Mouse (Mus musculus): ENCODE measurements at regions not wholly inside any gene's neighbourhood (a gene's known extent, or its start where the extent isn't known, plus 50 kb on each side); places are given as distances from the start of the nearest gene placed in this dataset.

DNA sequence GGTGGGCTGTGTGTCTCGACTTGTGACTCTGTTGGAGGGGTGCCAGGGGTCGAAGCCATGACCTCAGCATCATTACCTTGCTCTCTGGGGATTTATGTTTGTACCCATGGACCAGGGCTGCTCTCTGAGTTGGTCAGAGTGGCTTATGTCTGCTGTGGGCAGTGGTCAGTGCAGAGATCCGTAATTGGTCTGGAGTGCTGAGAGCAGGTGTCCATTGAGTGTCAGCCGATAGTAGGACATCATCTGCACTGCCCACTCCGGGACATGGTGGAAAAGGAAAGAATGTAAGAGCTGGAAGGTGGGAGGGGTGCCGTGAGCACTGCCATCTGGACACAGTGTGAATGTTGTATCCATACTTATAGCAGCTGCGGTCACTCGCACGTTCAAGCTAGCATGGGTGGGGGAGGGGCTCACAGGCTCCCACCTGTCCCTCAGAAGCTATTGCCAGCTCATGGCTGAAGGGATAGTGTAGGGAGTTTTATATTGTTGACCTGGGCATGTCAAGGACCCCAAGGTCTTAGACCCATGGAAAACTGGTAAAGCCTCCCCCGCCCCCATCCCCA, 94.4 kb upstream of the 1700021F07Rik start:
- no peak overlapping the region for H3K4me3 ChIP-seq (replicated peaks)
- H3K36me3 ChIP-seq (replicated peaks; ENCODE audit: low read length): peaks cover 14% of the 10 kb centered on the region
- H3K4me1 ChIP-seq: peaks cover 74% of the 10 kb centered on the region
- TF ChIP-seq FLI1 (IDR thresholded peaks at IDR 0.05; ENCODE audit: low read length): no peak
- no peak for TF ChIP-seq GATA1 (IDR thresholded peaks at IDR 0.05; ENCODE audit: borderline replicate concordance, low read length)
- H3K9me3 ChIP-seq: peaks cover 19% of the 10 kb centered on the region
- H3K27me3 ChIP-seq (replicated peaks): peaks cover 10% of the 10 kb centered on the region

DNA sequence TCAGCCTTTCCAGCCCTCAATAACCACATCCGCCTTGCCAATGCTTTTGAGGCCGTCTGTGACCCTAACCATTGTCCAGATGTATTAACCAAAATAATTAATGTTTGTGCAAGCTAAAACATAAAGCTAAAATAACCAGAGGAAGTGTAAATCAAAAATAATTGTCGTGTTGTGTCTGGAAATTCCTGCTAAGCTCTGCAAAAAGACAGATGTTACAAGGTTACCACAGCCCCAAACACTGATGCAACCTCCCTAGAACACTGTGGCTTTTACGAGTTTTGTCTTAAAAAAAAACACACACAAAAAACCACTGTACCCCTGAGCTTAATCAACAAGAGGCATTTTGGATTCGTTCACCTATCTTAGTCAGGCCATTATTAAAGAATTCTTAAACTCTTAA, 90.5 kb upstream of the 1700021F07Rik start:
- TF ChIP-seq FLI1 (IDR thresholded peaks at IDR 0.05; ENCODE audit: low read length): no peak
- TF ChIP-seq GATA1 (IDR thresholded peaks at IDR 0.05; ENCODE audit: borderline replicate concordance, low read length): no peak
- peaks cover 19% of the 10 kb centered on the region for H3K9me3 ChIP-seq
- peaks cover 63% of the 10 kb centered on the region for H3K4me1 ChIP-seq
- H3K4me3 ChIP-seq (replicated peaks): no peak overlapping the region
- peaks cover 14% of the 10 kb centered on the region for H3K36me3 ChIP-seq (replicated peaks; ENCODE audit: low read length)
- peaks cover 19% of the 10 kb centered on the region for H3K27me3 ChIP-seq (replicated peaks)

DNA sequence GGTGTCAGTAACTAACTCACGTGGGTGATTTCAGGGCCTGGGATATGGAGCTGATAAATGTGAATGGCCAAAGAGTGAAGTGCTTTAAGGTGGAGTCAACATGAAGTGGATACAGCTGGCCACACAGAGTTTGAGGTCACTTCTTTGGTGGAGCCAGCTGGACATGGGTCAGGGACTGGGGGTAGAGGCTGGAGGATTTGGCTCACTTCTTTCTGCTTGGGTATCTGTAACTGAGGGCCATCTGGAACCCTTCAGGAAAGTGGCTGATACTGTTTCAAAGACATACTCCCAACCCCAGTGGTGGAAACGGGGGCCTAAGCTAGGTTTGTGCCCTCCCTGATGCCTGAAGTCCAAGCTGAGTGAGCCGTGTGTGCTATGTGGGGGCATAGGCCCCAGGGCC, 90.1 kb upstream of the 1700021F07Rik start:
- Histone ChIP-seq H3K4me3 (replicated peaks) (no peak overlapping the region), H3K9me3 (peaks cover 20% of the 10 kb centered on the region), H3K4me1 (peaks cover 59% of the 10 kb centered on the region), H3K27me3 (replicated peaks) (peaks cover 19% of the 10 kb centered on the region), H3K36me3 (replicated peaks; ENCODE audit: low read length) (peaks cover 14% of the 10 kb centered on the region)
- TF ChIP-seq GATA1 (IDR thresholded peaks at IDR 0.05; ENCODE audit: borderline replicate concordance, low read length) (no peak), FLI1 (IDR thresholded peaks at IDR 0.05; ENCODE audit: low read length) (no peak)

DNA sequence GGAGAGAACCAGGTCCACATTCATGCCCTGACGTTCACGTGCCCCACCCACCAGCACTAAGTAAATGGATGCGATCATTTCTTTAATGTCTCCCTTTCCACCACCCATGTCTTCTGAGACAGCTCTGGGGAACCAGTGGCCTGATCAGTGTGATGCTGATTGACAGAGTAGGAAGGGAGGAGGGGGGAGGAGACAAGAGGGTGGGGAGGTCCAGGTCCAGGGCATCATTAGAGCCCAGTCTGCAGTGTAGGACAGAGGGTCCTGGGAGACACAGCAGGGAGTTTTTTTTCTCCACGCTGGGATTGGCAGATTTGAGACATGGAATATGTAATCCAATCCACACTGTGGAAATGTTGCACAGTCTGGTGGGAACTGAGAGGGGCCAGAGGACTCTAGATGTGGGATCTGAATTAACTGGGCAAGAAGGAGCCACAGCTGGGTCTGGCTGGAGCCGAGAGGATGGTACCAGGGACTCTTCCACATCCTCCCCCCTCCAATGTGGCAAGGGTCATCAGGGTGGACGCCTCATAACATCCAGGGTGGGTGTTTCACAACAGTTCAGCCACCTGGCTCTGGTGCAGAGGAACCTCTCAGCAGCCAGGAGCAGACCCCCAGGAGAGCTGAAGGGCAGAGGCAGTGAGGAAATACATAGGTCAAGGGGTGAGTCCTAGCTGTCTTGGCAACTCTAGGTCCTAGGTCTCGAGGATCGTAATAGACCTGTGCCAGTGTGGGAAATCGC, 89.3 kb upstream of the 1700021F07Rik start:
- no peak overlapping the region for H3K4me3 ChIP-seq (replicated peaks)
- H3K4me1 ChIP-seq: peaks cover 51% of the 10 kb centered on the region
- H3K27me3 ChIP-seq (replicated peaks): peaks cover 19% of the 10 kb centered on the region
- H3K36me3 ChIP-seq (replicated peaks; ENCODE audit: low read length): peaks cover 14% of the 10 kb centered on the region
- peaks cover 27% of the 10 kb centered on the region for H3K9me3 ChIP-seq
- TF ChIP-seq GATA1 (IDR thresholded peaks at IDR 0.05; ENCODE audit: borderline replicate concordance, low read length): no peak
- TF ChIP-seq FLI1 (IDR thresholded peaks at IDR 0.05; ENCODE audit: low read length): no peak

DNA sequence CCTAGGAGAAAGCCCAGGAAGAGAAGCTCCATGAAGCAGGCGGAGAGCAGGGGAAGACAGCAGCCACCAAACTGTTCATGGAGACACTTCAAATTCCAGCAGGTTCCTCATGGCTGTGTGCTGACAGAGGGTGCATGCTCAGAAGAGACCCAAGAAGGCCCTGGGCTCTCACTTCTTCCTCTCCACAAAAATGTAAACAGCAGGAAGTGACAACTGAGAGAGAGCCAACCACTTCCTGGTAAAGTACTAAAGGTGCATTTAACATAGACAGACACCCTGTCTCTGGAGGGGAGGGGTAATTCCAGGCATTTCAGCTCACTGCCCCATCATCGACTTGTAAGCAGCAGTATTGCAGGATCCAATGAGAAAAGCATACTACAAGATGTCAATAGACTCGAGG, 85.8 kb upstream of the 1700021F07Rik start:
- Histone ChIP-seq H3K4me1 (peaks cover 29% of the 10 kb centered on the region), H3K36me3 (replicated peaks; ENCODE audit: low read length) (no peaks in the 10 kb centered on the region), H3K27me3 (replicated peaks) (peaks cover 21% of the 10 kb centered on the region), H3K9me3 (peaks cover 12% of the 10 kb centered on the region), H3K4me3 (replicated peaks) (no peak overlapping the region)
- TF ChIP-seq GATA1 (IDR thresholded peaks at IDR 0.05; ENCODE audit: borderline replicate concordance, low read length): no peak

DNA sequence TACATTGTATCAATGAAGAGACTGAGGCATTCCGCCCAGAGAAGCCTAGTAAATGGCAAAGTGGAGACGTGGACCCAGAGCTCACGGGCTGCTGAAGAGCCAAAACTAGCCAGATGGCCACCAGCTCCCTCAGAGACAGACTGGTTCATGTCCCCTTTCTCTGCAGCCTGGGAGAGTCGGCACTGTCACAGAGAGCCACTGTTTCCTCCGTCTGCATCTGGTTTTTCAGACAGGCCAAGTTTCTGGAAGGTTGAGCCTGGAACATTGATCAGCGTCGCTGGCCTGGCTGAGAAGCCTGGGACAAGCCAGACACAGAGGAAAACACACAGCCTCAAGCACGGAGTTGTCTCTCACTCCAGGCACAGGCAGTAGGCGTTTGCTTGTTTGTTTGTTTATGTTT, 83.4 kb upstream of the 1700021F07Rik start:
- TF ChIP-seq FLI1 (IDR thresholded peaks at IDR 0.05; ENCODE audit: low read length) (no peak), GATA1 (IDR thresholded peaks at IDR 0.05; ENCODE audit: borderline replicate concordance, low read length) (no peak)
- no peaks in the 10 kb centered on the region for H3K36me3 ChIP-seq (replicated peaks; ENCODE audit: low read length)
- H3K4me3 ChIP-seq (replicated peaks): no peak overlapping the region
- H3K4me1 ChIP-seq: peaks cover 20% of the 10 kb centered on the region
- peaks cover 12% of the 10 kb centered on the region for H3K9me3 ChIP-seq
- H3K27me3 ChIP-seq (replicated peaks): peaks cover 26% of the 10 kb centered on the region

DNA sequence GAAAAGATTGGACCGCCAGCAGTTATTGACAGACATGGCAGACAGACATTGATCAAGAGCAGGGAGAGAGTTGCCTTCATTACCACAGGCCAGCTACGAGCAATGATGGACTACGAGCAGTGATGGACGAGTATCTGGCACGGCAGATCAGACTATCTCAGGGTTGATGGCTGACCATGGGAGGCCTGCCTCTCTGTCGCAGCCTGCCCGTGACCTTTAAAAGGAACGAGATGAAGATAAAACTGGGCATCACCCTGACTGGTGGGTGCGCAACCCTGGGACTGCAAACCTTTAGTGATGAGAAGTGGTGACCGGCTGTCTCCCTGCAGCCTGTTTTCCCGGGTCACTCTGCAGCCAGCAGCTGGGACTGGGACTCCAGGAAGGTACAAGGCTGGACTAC, 80.3 kb upstream of the 1700021F07Rik start:
- H3K9me3 ChIP-seq: peaks cover 26% of the 10 kb centered on the region
- peaks cover 17% of the 10 kb centered on the region; the same call in 1 of the 2 replicates for H3K4me1 ChIP-seq
- H3K4me3 ChIP-seq (replicated peaks): no peak overlapping the region
- TF ChIP-seq FLI1 (IDR thresholded peaks at IDR 0.05; ENCODE audit: low read length) (no peak), GATA1 (IDR thresholded peaks at IDR 0.05; ENCODE audit: borderline replicate concordance, low read length) (no peak)
- H3K27me3 ChIP-seq (replicated peaks): peaks cover 39% of the 10 kb centered on the region
- no peaks in the 10 kb centered on the region for H3K36me3 ChIP-seq (replicated peaks; ENCODE audit: low read length)

DNA sequence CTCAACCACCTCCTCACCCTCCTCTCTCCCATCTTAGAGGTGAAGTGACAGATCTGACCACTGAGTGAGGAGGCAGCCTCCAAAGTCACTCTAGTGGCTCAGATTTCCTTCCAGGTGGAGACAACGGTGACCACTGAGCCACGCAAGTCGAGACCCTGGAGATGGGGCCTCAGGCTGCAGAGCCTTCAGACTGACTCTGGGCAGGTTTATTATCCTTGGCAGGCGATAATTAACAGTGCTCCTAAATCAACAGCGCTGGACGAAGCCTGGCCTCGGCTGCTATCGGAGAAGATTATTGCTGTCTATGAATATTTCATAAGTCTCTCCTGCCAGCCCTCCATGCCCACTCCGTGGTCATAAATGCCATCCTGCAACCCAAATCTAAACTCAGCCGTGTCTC, 79.1 kb upstream of the 1700021F07Rik start:
- H3K27me3 ChIP-seq (replicated peaks): peaks cover 39% of the 10 kb centered on the region
- TF ChIP-seq GATA1 (IDR thresholded peaks at IDR 0.05; ENCODE audit: borderline replicate concordance, low read length): no peak
- no peak for TF ChIP-seq FLI1 (IDR thresholded peaks at IDR 0.05; ENCODE audit: low read length)
- peaks cover 17% of the 10 kb centered on the region; the same call in 1 of the 2 replicates for H3K4me1 ChIP-seq
- no peak overlapping the region for H3K4me3 ChIP-seq (replicated peaks)
- H3K36me3 ChIP-seq (replicated peaks; ENCODE audit: low read length): no peaks in the 10 kb centered on the region
- peaks cover 28% of the 10 kb centered on the region for H3K9me3 ChIP-seq

DNA sequence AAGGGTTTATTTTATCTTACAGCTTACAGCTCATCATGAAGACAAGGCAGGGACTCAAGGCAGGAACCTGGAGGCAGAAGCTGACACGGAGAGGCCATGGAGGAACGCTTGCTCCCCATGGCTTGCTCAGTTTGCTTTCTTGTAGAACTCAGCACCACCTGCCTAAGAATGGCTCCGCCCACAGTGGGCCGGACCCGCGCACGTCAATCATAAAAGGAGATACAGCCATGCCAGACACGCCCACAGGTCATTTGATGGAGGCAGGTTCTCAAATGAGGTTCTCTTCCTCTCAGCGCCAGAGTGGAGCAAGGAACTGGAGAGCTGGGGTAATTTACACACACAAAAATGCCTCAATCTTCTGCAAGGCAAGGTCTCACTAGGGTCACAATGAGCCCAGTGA, 78.0 kb upstream of the 1700021F07Rik start:
- TF ChIP-seq FLI1 (IDR thresholded peaks at IDR 0.05; ENCODE audit: low read length): no peak
- TF ChIP-seq GATA1 (IDR thresholded peaks at IDR 0.05; ENCODE audit: borderline replicate concordance, low read length): no peak
- H3K9me3 ChIP-seq: peaks cover 34% of the 10 kb centered on the region

DNA sequence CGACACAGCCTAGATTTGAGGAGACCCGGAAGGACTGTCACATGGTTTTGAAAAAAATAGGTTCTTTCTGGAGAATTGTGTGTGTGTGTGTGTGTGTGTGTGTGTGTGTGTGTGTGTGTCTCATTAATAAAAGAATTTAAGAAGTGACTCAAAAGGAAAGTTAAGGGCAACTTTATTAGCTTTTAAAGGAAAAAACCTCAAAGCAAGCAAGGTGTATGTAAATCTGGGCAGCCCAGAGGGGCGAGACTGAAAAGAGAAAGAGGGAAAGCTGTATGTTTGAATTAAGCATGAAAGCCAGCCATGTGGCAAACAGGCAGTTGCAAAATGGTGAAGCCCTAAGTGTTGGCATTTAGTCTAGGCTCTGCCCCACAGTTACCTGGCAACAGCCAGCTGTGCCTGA, 77.3 kb upstream of the 1700021F07Rik start:
- Histone ChIP-seq H3K9me3 (peaks cover 39% of the 10 kb centered on the region), H3K4me1 (peaks cover 19% of the 10 kb centered on the region), H3K36me3 (replicated peaks; ENCODE audit: low read length) (no peaks in the 10 kb centered on the region), H3K27me3 (replicated peaks) (peaks cover 43% of the 10 kb centered on the region), H3K4me3 (replicated peaks) (no peak overlapping the region)
- TF ChIP-seq GATA1 (IDR thresholded peaks at IDR 0.05; ENCODE audit: borderline replicate concordance, low read length): no peak
- no peak for TF ChIP-seq FLI1 (IDR thresholded peaks at IDR 0.05; ENCODE audit: low read length)

More for the DNA sequence above, 78.0 kb upstream of the 1700021F07Rik start:
- Histone ChIP-seq H3K4me1 (peaks cover 19% of the 10 kb centered on the region), H3K27me3 (replicated peaks) (peaks cover 39% of the 10 kb centered on the region), H3K4me3 (replicated peaks) (no peak overlapping the region), H3K36me3 (replicated peaks; ENCODE audit: low read length) (no peaks in the 10 kb centered on the region)
